Mouse (Mus musculus) urinary bladder, postnatal 36 days (tissue): Measurements from ENCODE around the gene Spata17.

Experiments used
- DNase-seq, 2 experiments: peaks; one replicate each; pipeline ENCODE4 v3.0.0; 2022; ENCODE audit warnings: low spot score in 2 of 2, mixed read lengths in 1 of 2

Gene Spata17

DNA sequence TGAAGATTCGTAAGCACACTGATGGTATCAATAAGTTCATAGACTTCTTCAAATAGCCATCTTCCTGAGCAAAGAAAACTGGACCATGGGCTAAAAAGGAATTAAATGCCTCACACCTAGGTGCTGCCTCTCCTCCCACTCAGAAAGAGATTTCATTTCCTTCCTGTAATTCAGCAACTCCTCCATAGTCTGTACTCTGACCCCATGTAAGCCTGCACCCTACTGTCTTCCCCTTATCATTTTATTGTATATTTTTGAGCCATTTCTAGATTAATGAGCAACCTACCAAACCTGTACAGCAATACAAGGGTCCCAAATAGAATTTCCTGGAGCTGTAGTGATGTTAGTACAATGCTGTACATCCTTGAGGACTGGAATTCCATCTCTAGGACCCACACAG, 211.0 kb downstream of the Spata17 start:
- no peak for DNase-seq

DNA sequence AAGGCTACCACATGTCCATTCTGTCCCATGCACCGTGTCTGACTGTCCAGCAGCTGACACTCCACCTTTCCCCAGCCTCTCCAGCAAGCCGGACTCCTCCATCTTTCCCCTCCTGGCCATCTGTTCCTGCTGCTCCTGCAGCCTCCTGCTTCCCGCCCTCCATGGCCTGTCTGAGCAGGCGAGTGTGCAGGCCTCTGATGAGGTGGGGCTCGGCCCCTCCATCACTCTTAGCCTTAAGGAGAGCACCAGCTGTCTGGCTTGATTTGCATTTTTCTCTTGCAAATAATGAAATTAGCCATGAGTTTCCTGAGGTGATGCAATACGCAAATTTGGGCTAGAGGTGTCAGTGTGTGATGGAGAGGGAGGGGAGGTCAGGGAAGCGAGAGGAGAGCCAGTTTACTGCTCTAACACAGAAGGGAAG, 211.8 kb downstream of the Spata17 start:
- no peak for DNase-seq

DNA sequence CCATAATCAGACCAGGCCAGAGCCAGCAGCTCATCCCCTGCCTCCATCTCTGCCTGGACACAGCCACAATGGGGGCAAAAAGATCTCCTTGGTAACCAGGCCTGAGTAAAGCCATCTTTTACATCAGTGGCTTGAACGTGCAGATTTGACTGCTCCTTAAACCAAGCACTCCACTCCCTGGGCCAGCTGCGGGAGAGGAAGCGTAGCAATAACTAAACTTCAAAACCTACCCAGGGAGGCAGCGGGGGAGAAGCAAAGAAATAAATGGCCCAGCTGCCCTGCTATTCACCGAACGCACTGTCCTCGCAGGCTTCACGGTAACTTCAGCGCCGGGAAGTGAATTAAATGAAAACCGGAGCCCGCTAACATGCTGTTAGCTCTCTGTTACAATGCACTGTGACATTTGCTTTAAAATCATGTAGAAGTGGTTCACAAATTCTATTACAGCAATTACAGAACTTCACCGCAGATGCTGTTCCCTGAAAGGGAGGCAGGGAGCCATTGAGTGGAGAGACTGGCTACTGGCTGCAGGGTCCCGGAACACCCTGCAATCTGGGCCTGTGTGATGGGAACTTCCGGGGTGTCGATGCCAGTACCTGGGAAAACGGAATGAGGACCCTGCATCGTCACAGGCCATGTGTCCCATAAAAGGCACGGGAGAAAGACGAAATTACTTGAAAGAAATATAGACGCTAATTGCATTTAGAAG, 217.5 kb downstream of the Spata17 start:
- no peak for DNase-seq
